Mouse (Mus musculus): Measurements from ENCODE around the gene Rundc1.
"Not testable (repeated sequence)": the region's sequence is repeated elsewhere in the genome, so short reads cannot be mapped to it uniquely, and the experiment has no call there.

Rundc1 gene

DNA sequence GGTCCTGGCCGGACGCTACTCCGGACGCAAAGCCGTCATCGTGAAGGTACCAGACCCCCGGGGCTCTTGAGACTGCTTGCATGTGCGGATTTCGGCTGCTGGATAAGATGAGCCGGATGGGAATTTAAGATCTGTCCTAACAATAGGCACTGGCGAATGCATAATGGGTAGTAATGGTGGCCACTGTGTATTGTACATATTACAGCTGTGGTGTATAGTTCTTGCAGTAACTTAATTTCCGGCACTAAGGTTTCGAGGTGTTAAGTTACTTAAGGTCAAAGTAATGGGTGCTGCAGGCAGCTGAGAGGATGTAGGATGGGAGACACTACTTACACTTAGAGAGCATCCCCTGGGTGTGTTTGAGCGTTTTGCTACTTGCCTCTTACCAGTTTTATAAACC is 17.9 kb downstream of the Rundc1 start:
- ATAC-seq (ENCODE audit: low TSS enrichment), result no peak

DNA sequence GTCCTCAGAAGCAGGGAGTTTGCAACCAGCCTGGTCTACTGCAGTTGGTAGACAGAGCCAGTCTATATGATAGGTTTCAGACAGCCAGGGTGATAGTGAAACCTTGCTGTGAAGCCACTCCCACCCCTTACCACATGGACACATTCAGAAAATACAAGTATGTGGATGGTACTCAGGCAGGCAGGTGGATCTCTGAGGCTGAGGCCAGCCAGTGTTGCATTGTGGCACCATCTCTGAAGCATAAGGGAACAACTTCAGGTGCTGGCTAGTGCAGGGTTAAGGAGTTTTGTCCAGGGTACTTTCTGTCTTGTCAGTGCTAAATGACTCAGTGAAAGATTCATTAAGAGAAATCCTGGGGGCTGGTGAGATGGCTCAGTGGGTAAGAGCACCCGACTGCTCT is 21.4 kb downstream of the Rundc1 start:
- no peak for ATAC-seq (ENCODE audit: low TSS enrichment)

DNA sequence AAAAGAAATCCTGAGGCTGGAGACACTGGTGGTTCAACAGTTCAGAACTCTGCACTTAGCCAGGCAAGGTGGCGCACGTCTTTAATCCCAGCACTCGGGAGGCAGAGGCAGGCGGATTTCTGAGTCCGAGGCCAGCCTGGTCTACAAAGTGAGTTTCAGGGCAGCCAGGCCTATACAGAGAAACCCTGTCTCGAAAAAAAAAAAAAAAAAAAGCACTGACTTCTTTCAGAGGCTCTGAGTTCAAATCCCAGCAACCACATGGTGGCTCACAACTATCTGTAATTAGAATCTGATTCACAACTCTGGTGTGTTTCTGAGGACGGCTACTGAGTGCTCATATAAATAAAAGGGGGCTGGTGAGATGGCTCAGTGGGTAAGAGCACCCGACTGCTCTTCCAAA is 22.0 kb downstream of the Rundc1 start:
- ATAC-seq (ENCODE audit: low TSS enrichment), result not testable (repeated sequence)

DNA sequence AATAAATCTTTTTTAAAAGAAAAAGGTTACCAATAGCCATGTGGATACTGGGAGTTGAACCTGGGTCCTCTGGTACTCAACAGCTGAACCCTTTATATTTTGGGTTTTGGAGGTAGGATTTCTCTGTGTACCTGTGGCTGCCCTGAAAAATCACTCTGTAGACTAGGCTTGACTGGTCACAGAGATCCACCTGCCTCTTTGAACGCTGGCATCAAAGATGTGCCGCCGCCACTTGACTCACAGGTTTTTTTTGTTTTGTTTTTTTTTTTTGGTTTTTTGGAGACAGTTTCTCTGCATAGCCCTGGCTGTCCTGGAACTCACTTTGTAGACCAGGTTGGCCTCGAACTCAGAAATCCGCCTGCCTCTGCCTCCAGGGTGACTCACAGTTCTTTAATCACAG is 22.9 kb downstream of the Rundc1 start:
- ATAC-seq (ENCODE audit: low TSS enrichment), result no peak

DNA sequence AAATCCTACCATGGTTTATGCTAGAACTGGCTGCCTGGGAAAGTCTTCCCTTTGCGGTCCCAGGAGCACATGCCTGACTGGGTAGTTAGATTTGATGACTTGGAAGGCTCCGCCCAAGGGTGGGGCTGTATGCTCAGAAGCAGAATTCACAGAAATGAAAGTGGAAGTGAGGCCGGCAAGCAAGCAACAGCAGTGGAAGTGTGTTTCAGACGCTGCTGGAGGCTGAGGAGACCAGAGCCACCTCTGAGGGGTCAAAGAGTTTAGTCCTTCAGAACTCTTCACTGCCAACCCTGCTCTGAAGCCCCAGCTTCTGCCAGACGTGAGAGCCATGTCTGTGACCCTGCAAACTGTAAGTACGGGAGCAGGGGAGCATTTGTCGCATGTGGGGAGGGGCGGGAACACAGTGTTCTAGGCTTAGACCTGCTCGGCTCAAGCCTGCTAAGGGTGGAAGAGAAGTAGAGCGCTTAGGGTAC is 23.4 kb downstream of the Rundc1 start, which contains the start of gene Ifi35:
Gene Ifi35 (plus strand): TSS at position 134 of the 473 bp plus-strand sequence.
- peak; percentile 20; the same call in 1 of the 2 replicates for ATAC-seq (ENCODE audit: low TSS enrichment)

DNA sequence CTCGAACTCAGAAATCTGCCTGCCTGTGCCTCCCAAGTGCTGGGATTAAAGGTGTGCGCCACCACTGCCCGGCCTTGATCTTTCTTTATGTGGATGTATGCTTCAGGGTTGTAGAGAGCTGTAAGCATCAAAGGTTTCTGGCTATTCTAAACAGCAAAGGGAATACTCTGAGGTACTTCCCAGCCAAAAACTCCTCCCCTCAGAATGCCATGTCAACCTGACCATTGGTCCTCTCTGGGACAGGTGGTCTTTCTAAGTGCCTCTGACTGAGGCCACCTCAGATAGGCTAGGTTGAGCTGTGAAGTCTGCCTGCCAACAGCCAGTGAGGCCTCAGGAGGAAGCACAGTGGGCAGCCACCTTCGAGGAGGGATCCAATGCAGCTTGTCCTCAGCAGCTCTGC is 24.0 kb downstream of the Rundc1 start:
- no peak for ATAC-seq (ENCODE audit: low TSS enrichment)

DNA sequence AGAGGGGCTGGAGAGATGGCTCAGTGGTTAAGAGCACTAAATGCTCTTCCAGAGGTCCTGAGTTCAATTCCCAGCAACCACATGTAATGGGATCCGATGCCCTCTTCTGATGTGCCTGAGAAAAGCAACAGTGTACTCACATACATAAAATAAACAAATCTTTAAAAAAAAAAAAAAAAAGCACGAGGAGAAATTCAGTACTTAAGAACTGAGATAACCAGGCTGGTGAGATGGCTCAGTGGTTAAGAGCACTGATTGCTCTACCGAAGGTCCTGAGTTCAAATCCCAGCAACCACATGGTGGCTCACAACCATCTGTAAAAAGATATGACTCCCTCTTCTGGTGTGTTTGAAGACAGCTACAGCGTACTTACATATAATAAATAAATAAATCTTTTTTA is 24.7 kb downstream of the Rundc1 start:
- ATAC-seq (ENCODE audit: low TSS enrichment), result not testable (repeated sequence)

DNA sequence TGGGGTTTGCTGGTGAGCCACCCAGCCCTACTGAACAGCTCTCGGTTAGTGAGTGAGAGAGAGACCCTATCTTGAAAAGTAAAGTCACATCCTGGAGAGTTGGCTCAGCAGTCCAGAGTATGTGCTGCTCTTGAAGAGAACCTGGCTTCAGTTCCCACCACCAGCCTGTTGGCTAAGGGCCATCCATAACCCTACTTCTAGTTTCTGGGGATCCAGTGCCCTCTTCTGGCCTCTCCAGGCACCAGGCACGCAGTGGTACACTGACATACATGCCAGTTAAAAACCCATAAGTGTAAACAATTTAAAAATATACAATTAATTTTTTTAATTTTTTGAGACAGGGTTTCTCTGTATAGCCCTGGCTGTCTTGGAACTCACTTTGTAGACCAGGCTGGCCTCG is 25.5 kb downstream of the Rundc1 start:
- no peak for ATAC-seq (ENCODE audit: low TSS enrichment)

DNA sequence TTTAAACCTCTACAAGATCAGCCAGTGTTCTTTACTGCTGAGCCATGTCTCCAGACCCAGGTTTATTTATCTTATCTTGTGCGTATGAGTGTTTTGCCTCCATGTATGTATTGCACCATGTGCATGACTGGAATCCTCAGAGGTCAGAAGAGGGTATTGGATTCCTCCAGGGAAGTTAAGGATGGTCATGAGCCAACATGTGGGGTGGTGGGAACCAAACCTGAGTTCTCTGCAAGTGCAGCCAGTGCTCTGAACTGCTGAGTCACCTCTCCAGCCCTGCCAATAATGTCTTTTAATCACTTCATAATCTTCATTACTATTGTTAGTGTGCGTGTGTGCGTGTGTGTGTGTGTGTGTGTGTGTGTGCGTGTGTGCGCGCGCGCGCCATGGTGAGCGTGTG is 26.7 kb downstream of the Rundc1 start:
- ATAC-seq (ENCODE audit: low TSS enrichment), result no peak

DNA sequence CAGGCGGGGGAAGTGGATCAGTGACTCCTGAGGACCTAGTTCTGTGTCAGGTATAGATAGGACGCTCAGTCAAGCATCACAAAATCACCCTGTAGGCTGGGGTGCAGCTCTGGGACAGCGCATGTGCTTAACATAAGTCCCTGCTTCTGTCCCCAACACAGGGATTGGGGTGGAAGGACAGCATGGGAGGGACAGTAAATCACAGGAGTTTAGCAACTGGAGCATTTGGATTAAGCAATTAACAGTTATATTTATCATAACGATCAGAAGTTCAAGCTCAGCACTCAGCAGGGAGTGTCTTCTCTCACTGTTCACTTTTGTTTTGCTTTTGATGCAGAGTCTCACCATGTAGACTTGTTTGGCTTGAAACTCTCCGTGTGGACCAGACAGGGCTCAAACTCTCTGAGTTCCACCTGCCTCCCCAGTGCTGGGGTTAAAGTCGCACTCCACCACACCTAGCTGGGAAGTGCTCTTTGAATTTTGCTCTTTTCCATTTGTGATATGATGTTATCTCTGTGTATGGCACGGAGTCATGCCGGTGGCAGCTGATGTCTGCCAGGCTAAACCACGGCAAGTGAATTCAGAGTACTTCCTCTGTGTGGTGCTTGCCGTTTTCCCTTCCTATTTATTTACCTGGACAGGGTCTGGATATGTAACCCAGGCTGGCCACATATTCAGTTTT is 27.3 kb downstream of the Rundc1 start:
- ATAC-seq (ENCODE audit: low TSS enrichment), result no peak

DNA sequence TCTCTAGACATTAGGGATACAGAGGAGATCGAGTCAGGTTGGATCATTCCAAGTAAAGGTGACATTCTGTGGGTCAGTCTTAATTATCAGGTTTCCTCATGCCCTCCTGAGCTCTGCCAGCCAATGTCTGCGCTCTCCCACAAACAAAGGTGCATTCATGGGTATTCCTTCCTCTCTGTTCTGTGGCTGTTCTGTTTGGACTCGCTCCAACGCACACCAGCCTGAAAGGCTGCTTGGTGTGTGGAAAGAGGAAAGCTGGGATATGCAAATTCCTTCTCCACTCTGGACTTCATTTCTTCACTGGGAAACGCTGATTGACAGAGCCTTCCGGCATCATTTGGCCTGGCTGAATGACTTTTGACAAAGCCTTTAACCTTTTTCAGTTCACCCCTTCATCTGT is 29.8 kb downstream of the Rundc1 start:
- no peak for ATAC-seq (ENCODE audit: low TSS enrichment)

DNA sequence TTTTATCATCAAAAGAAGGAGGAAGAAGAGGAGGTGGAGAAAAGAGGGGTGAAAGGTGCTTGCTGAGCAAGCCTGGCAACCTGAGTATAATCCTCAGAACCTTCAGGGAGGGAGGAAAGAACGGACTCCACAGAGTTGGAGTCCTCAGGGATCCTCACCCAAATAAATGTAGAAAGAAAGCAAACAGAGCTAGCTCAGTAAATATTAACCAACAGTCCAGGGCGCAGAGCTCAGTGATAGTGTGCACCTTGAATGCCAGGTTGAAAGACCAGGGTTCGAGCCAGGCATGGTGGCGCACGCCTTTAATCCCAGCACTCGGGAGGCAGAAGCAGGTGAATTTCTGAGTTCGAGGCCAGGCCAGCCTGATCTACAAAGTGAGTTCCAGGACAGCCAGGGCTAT is 30.7 kb downstream of the Rundc1 start:
- ATAC-seq (ENCODE audit: low TSS enrichment), result no peak

DNA sequence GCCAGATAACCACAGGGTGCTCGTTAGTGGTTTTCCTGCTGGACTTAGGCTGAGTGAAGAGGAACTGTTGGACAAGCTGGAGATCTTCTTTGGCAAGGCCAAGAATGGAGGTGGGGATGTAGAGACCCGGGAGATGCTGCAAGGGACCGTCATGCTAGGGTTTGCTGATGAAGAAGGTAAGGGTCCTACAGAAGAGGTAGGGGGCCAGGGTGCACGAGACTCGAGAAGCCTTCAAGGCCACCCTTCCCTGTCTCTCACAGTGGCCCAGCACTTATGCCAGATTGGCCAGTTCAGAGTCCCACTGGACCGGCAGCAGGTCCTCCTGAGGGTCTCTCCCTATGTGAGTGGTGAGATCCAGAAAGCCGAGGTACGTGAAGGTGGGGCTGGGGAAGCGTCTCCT is 32.7 kb downstream of the Rundc1 start:
- ATAC-seq (ENCODE audit: low TSS enrichment), result no peak

DNA sequence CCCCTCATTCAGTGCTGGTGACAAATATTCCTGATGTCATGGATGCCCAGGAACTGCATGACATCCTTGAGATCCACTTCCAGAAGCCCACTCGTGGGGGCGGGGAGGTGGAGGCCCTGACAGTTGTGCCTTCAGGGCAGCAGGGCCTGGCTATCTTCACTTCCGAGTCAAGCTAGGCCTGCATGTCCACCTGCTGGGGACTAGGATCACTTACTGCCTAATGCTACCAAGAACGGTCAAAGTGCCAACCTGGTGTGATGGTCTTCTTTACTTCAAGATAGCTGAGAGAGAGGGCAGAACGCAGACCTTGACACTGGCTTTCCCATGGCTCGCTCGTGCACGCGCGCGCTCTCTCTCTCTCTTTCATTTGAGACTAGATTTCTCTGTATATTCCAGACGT is 33.3 kb downstream of the Rundc1 start:
- no peak for ATAC-seq (ENCODE audit: low TSS enrichment)

DNA sequence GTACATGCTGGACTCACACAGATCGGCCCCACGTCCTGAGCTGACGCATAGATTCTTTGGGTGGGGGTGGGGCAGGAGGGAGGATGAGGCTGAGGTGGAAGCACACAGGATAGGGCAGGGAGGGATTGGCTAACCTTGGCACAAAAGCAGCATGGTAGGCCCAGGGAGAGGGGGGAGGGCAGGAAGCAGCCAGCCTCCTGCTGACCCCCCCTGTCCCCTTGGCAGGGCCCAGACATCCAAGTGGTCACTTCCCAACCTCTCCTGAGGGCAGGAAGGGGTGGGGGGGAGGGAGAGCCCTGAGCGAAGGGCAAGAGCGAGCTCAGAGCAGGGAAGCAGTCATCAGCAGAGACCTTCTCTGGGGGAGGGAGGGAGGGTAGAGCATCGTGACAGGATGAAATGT is 34.8 kb downstream of the Rundc1 start:
- ATAC-seq (ENCODE audit: low TSS enrichment), result no peak

DNA sequence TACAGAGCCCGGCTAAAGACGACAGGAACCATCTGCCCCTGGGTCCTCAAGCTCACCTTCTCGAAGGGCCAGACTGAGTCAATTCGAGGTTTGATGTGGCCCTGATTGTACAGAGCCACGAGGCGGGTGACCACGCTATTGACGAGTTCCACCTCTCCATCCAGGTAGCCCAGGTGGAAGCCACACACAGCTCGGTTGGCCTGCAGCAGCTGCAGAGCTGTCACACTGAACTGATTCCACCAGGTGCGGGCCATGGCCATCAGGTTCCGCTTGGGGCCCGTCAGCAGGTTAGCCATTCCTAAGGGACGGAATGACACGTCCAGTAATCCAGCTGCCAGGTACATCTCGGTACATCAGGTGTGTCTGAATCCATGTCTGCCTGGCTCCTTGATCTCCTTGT is 35.4 kb downstream of the Rundc1 start:
- no peak for ATAC-seq (ENCODE audit: low TSS enrichment)

DNA sequence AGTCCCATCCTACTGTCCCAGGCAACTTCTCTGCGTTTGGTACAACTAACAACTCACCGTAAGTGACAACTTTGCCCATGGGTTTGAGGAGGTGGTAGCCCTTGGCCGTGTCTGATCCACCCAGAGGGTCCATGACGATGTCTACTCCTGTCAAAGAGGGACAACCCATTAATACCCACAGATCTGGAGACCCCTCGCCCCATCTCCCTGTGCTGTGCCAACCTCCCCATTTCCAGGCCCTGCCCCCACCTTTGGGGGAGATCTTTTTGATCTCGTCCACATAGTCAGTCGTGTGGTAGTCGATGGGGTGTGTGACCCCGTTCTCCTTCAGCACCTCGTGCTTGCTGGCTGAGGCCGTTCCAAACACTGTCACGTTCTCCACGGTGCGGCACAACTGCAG is 37.3 kb downstream of the Rundc1 start:
- ATAC-seq (ENCODE audit: low TSS enrichment), result no peak

DNA sequence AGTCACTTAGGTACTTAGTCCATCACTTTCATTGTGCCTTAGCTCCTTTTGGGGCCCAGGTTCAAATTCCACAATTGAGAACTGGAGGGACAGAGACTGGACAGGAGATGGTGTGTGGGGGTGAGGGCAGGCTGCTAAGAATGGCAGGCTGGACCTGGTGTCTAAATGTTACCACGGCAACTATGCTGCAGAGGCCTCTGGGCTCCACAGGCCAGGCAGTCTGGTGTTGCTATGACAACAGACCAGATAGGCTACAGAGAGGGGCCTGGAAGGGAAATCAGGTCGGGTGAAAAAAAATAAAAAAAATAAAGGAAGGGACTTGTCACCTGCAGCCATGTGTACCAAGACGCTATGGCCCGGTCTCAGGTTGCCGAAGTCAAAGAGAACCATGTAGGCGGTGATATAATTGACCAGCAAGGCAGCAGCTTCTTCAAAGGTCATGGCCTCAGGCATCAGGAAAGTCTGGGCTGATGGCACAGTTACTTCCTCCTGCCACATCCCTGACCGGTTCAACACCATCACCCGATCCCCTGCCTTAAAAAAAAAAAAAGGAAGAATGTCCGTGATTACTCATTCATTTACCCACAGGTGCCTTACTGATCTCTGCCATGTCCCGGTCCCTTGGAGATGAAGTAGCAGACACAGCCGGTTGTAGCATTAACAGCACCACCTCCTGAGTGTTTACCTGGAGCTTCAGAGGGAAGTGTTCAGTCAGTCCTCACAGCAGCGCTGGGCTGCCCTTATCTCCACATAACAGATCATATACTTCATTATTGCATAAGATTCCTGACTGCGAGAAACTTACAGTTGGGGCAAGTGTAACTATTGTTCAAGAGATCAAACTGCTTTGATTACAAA is 37.9 kb downstream of the Rundc1 start:
- ATAC-seq (ENCODE audit: low TSS enrichment), result no peak

DNA sequence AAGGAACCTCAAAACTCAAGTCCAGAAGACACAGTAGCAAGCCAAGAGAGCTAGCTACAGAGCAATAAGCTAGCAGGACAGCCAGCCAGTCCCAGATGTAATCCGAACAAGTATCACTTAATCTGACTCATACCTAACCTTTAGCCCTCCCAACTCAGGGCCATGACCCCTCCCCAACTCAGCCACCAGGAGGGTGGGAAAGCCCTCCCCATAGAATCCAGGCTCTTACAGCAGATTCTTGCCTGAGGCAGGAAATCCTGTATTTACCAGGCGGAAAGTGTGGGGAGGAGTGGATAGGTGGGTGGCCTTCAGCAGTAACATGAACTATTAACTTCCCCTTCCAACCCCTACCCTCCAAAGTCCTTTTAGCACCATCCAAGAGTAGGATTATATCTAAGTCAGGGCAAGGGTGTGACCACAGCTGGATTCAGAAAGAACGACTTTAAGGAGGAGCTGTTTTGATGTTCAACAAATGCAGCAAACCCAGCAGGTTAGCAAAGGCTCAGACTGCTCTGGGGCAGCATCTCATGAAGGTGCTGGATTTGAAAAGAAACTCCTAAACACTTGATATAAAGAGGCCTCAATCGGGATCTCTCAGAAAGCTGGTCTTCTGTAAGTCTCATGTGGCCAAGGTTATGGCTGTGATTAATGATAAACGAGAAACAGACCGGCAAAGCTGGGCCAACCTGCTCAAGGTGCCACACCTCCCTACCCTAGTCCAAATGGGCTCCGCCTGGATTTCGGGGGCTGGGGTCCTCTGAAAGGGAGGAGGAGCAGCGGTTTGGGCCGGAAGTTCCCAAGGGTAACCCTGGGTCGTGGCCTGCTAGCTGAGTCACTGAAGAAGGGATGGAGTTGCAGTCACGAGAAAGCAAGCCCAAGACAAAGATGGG is 39.6 kb downstream of the Rundc1 start, which contains the start of gene Rnd2:
Gene Rnd2 (plus strand): TSS at position 789 of the 890 bp plus-strand sequence.
- no peak for ATAC-seq (ENCODE audit: low TSS enrichment)

DNA sequence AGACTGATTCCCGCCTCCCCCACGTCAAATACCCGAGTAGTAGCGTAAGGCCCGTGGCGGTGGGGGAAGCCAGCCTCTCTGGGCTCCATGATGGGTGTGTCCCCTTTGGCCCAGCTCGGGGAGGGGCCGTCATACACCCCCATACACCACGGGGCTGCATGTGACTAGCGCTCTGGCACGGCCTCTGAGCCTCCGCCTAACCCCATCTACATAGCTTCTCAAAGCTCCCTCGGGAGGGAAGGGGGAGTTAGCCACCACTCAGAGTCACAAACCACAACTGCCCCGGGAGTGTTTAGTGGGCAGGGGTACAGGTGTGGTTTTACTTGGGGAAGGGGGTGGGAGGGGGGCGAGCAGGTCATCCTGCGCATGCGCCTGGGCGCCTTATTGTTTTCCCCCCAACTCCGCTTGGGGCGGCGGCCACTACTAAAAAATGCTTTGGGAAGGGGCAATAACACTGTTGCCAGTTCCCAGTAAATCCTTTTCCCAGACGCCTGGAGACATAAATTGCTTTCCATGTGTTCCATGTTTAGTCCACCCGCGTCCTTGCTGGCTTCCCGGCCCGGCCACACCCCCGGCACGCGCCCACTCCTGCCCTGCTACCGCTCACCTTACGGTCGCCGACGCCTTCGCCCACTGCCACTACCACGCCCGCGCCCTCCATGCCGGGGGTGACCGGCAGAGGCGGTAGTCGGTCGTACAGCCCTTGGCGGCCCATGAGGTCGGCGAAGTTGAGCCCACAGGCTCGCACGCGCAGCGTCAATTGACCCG is 40.4 kb downstream of the Rundc1 start:
- ATAC-seq (ENCODE audit: low TSS enrichment), result no peak

DNA sequence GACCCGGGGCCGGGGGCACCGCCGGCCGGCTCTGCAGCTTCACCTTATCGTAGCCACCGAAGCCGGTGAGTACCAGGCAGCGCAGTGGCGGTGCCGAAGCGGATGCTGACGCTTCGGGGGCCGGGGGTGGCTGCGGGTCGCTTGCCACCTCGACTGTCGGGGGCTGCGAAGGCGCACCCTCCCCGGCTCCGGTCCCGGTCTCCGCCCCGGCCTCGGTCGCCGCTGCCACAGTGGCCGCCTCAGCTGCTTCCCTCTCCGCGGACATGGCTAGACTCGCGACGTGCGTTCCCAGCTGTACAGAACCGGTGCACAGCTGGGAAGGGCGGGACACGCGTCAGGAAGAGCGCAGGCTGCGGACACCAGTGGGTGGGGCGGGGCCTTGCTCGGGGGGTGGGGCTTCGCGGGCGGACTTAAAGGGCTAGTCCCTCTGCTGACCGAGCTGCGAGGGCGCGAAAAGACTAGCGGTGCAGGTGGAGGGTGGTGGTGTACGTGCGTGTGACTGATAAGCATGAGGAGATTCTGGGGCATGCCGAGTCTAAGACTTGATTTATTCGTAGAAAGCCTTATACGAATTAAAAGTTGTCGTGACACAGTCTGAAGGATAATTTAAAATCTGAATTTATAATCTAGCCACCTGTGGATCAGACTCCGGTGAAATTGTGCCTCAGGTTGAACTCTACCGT is 41.1 kb downstream of the Rundc1 start, which contains the start of gene Vat1:
Gene Vat1 (minus strand): TSS at position 362 of the 683 bp plus-strand sequence.
- peak; percentile 42 for ATAC-seq (ENCODE audit: low TSS enrichment)
